In the genomic region with DNA sequence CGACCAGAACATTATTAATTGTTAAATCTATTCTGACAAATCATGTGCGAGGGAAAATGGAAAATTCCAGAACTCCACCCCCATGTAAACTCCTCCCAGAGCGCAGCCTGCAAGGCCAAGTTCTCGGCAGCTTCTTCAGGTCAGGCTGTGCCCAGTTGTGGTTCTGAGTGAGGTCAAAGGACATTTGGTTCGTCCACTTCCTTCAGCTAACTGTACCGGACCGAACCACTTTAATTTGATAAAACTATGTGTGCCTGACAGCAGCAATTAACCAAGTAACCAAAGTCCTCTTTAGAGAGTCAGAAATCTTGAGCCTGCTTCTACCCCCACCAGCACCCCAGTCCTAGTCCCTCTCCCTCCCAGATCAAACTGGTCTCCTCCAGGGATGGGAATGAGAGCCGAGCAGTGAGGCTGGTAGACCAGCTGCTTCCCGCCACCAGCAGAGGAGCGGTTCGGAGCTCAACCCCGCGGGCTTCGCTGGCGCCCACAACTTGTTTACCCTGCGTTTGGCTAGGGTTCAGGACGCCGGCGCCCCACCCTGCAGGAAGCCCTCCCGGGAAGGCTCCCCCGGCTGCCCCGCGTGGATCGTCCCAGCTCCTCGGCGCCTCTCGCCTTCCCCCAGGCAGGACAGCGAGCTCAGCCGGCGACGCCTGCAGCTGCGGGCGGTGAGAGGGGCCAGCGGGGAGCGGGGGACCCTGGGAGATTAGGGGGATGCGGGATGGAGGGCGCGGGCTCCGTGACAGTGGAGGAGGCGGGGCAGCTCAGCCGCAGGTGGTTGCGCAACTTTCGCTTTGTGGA, we compare ENCODE assay signal across 8 mouse cellular contexts. TPM values are rescaled to one million over a fixed set of nuclear protein-coding genes. Genes with fewer than 3 reads are reported as not detected.
DNase-seq lines count a peak whose midpoint lies in the region; ATAC-seq and TF ChIP-seq lines count a peak whose summit lies in the region.

A gene (plus strand): TSS at position 113 of the 798 bp plus-strand sequence.

- 7% methylated on average over 43 of the region's 43 CpGs for WGBS in embryonic facial prominence, embryonic 15.5 days
- WGBS in heart, embryonic 11.5 days (ENCODE audit: insufficient replicate concordance): 13% methylated on average over 40 of the region's 43 CpGs
- 10% methylated on average over 43 of the region's 43 CpGs for WGBS in kidney, embryonic 14.5 days
- 13% methylated on average over 43 of the region's 43 CpGs for WGBS in neural tube, embryonic 12.5 days

- no peaks in the 10 kb centered on the region for H3K9me3 ChIP-seq in embryonic facial prominence, embryonic 15.5 days (replicated peaks)
- no peaks in the 10 kb centered on the region for H3K9me3 ChIP-seq in heart, embryonic 11.5 days (replicated peaks; ENCODE audit: control insufficient read depth, low read length)
- H3K9me3 ChIP-seq in kidney, embryonic 14.5 days (ENCODE audit: control insufficient read depth, low read length): no peaks in the 10 kb centered on the region
- no peaks in the 10 kb centered on the region for H3K9me3 ChIP-seq in neural tube, embryonic 12.5 days

- 0 out of 2 replicates have a peak, but pooled peaks cover 7% of the 10 kb centered on the region for H3K4me1 ChIP-seq in embryonic facial prominence, embryonic 15.5 days
- H3K4me1 ChIP-seq in heart, embryonic 11.5 days (ENCODE audit: control insufficient read depth, insufficient read depth, low read length): no peaks in the 10 kb centered on the region
- H3K4me1 ChIP-seq in kidney, embryonic 14.5 days (ENCODE audit: control insufficient read depth, insufficient read depth, low read length): no peaks in the 10 kb centered on the region
- H3K4me1 ChIP-seq in neural tube, embryonic 12.5 days: peaks cover 9% of the 10 kb centered on the region; the same call in 1 of the 2 replicates
- H3K4me1 ChIP-seq in testis, adult 2 months (ENCODE audit: control insufficient read depth, insufficient read depth, low read length): peaks cover 3% of the 10 kb centered on the region

- peak; percentile 82 for ATAC-seq in embryonic facial prominence, embryonic 15.5 days (ENCODE audit: insufficient number of reproducible peaks, low FRiP score, low TSS enrichment, low read depth)
- peak; percentile 77 for ATAC-seq in heart, embryonic 11.5 days (replicated peaks; ENCODE audit: insufficient number of reproducible peaks, low FRiP score, low TSS enrichment)
- ATAC-seq in kidney, embryonic 14.5 days (ENCODE audit: low FRiP score, low TSS enrichment): peak; percentile 93
- peak; percentile 93 for ATAC-seq in neural tube, embryonic 12.5 days (ENCODE audit: low FRiP score, low read depth)

- H3K27me3 ChIP-seq in embryonic facial prominence, embryonic 15.5 days: no peaks in the 10 kb centered on the region
- H3K27me3 ChIP-seq in heart, embryonic 11.5 days (ENCODE audit: control insufficient read depth, insufficient read depth, low read length): no peaks in the 10 kb centered on the region
- no peaks in the 10 kb centered on the region for H3K27me3 ChIP-seq in kidney, embryonic 14.5 days (ENCODE audit: control insufficient read depth, insufficient read depth, low read length)
- no peaks in the 10 kb centered on the region for H3K27me3 ChIP-seq in neural tube, embryonic 12.5 days (replicated peaks)
- H3K27me3 ChIP-seq in testis, adult 2 months (ENCODE audit: control insufficient read depth, insufficient read depth, low read length): no peaks in the 10 kb centered on the region

- no peak for TF ChIP-seq CTCF in testis, adult 2 months (IDR thresholded peaks at IDR 0.05; ENCODE audit: control insufficient read depth, insufficient read depth, insufficient replicate concordance, low read depth, low read length)

- no peak for TF ChIP-seq POLR2A in testis, adult 2 months (IDR thresholded peaks at IDR 0.05; ENCODE audit: control insufficient read depth, low read depth, low read length)

- H3K4me2 ChIP-seq in embryonic facial prominence, embryonic 15.5 days (replicated peaks): peak within 1 kb of the TSS; percentile 82
- H3K4me2 ChIP-seq in heart, embryonic 11.5 days: peak within 1 kb of the TSS; percentile 97
- peak within 1 kb of the TSS; percentile 96 for H3K4me2 ChIP-seq in kidney, embryonic 14.5 days (replicated peaks; ENCODE audit: low read depth, low read length)
- H3K4me2 ChIP-seq in neural tube, embryonic 12.5 days (replicated peaks): peak within 1 kb of the TSS; percentile 95

- peak within 1 kb of the TSS; percentile 48 for H3K9ac ChIP-seq in embryonic facial prominence, embryonic 15.5 days
- H3K9ac ChIP-seq in heart, embryonic 11.5 days (ENCODE audit: low read depth, low read length): peak within 1 kb of the TSS; percentile 79
- peak within 1 kb of the TSS; percentile 73 for H3K9ac ChIP-seq in kidney, embryonic 14.5 days (ENCODE audit: low read depth, low read length)
- peak within 1 kb of the TSS; percentile 69 for H3K9ac ChIP-seq in neural tube, embryonic 12.5 days

- no peaks in the 10 kb centered on the region for H3K36me3 ChIP-seq in embryonic facial prominence, embryonic 15.5 days
- no peaks in the 10 kb centered on the region for H3K36me3 ChIP-seq in heart, embryonic 11.5 days (ENCODE audit: control insufficient read depth, insufficient read depth, low read length)
- H3K36me3 ChIP-seq in kidney, embryonic 14.5 days (ENCODE audit: control insufficient read depth, insufficient read depth, low read length): no peaks in the 10 kb centered on the region
- H3K36me3 ChIP-seq in neural tube, embryonic 12.5 days: no peaks in the 10 kb centered on the region
- H3K36me3 ChIP-seq in testis, adult 2 months (ENCODE audit: control insufficient read depth, insufficient read depth, low read length): no peaks in the 10 kb centered on the region

- H3K27ac ChIP-seq in embryonic facial prominence, embryonic 15.5 days (replicated peaks): 0 out of 2 replicates have a peak within 1 kb of the TSS, but pooled peaks have one; percentile 31
- no peak within 1 kb of the TSS for H3K27ac ChIP-seq in heart, embryonic 11.5 days (ENCODE audit: low read depth, low read length)
- H3K27ac ChIP-seq in kidney, embryonic 14.5 days (ENCODE audit: low read depth, low read length): no peak within 1 kb of the TSS
- no peak within 1 kb of the TSS for H3K27ac ChIP-seq in neural tube, embryonic 12.5 days
- peak within 1 kb of the TSS; percentile 85 for H3K27ac ChIP-seq in testis, adult 2 months (ENCODE audit: control insufficient read depth, insufficient read depth, low read depth, low read length)

- H3K4me3 ChIP-seq in embryonic facial prominence, embryonic 15.5 days (replicated peaks): peak within 1 kb of the TSS; percentile 66
- peak within 1 kb of the TSS; percentile 71 for H3K4me3 ChIP-seq in heart, embryonic 11.5 days (ENCODE audit: low read depth, low read length)
- peak within 1 kb of the TSS; percentile 73 for H3K4me3 ChIP-seq in kidney, embryonic 14.5 days (ENCODE audit: low read length)
- peak within 1 kb of the TSS; percentile 50 for H3K4me3 ChIP-seq in neural tube, embryonic 12.5 days
- H3K4me3 ChIP-seq in testis, adult 2 months (ENCODE audit: control insufficient read depth, low read depth, low read length): peak within 1 kb of the TSS; percentile 59

- DNase-seq in B cell, adult 2 months: peak; percentile 40 to 42
- peak; percentile 77 for DNase-seq in adrenal gland, postnatal 10 days
- DNase-seq in lung, adult 18-20 months: peak; percentile 80 to 86

RNA-seq across cellular contexts. Expression of the gene that starts here (rescaled TPM):
- total RNA-seq in adrenal gland, postnatal 10 days (2021): 10 to 100 TPM; 10.3 to 13.1 TPM
- 6.4 and 7.5 TPM in 2 replicates for polyA plus RNA-seq in embryonic facial prominence, embryonic 15.5 days (2015; fragmentation: Nextera tagmentation; extraction: Ambion mirVana)
- polyA plus RNA-seq in heart, embryonic 11.5 days (2014; fragmentation: Nextera tagmentation; extraction: Ambion mirVana): 2.5 and 2.7 TPM in 2 replicates
- 2.6 and 3.4 TPM in 2 replicates for polyA plus RNA-seq in kidney, embryonic 14.5 days (2014; fragmentation: Nextera tagmentation; extraction: Ambion mirVana)
- 2.5 and 2.8 TPM in 2 replicates for polyA plus RNA-seq in neural tube, embryonic 12.5 days (2016; fragmentation: Nextera tagmentation; extraction: Ambion mirVana)
- 1.1 and 1.2 TPM in 2 replicates for polyA plus RNA-seq in testis, adult 2 months (2012; rRNA removed)

Comparison
In these comparisons a context has a peak if more than half of its experiments do, and no peak if none do; other contexts are left out.
1. H3K27ac ChIP-seq: peak in embryonic facial prominence, embryonic 15.5 days (single experiment) and testis, adult 2 months (single experiment); none in heart, embryonic 11.5 days (single experiment), kidney, embryonic 14.5 days (single experiment) and neural tube, embryonic 12.5 days (single experiment).
2. Peak in every context shown above with its lines, with median percentiles within 50 percentile points of each other: DNase-seq, ATAC-seq, H3K4me2 ChIP-seq, H3K4me3 ChIP-seq and H3K9ac ChIP-seq.